In genomic region chr5:30245861-30246416, GRCm38 (mm10) we compare ENCODE assay signal across 24 mouse cellular contexts. TPM values are rescaled to one million over a fixed set of nuclear protein-coding genes. Genes with fewer than 3 reads are reported as not detected.
"Had no signal": no experiment of that assay in that cellular context is flagged by ENCODE, and none has a peak within 500 bp of the region (broad histone marks: within the 10 kb centered on the region; RNA-seq: fewer than 3 reads in every experiment).

No protein-coding gene starts in this region.

- H3K27ac ChIP-seq: intestine, embryonic 15.5 days; kidney, embryonic 15.5 days; limb, embryonic 15.5 days; liver, embryonic 13.5 days; stomach, postnatal 0 days had no signal

- ATAC-seq: intestine, embryonic 15.5 days had no signal

- H3K36me3 ChIP-seq: intestine, embryonic 15.5 days had no signal

- H3K4me2 ChIP-seq: intestine, embryonic 15.5 days; kidney, embryonic 15.5 days; limb, embryonic 12.5 days; limb, embryonic 15.5 days; liver, embryonic 13.5 days; midbrain, embryonic 11.5 days had no signal

- H3K4me3 ChIP-seq: intestine, embryonic 15.5 days; kidney, embryonic 15.5 days; limb, embryonic 12.5 days; limb, embryonic 15.5 days; liver, embryonic 13.5 days had no signal

- DNase-seq: kidney, adult 11 months; kidney, adult 8-10 months; kidney, postnatal 10 days; kidney, postnatal 4 days; left cerebral cortex, postnatal 4 days; liver, embryonic 13.5 days; midbrain, embryonic 14.5 days; thymus, adult 18-20 months; thymus, postnatal 36 days had no signal

- H3K9ac ChIP-seq: intestine, embryonic 15.5 days; kidney, embryonic 15.5 days; limb, embryonic 12.5 days; limb, embryonic 15.5 days; liver, embryonic 13.5 days had no signal

- H3K27me3 ChIP-seq: intestine, embryonic 15.5 days; kidney, embryonic 15.5 days; limb, embryonic 12.5 days; limb, embryonic 15.5 days; liver, embryonic 13.5 days had no signal

- H3K9me3 ChIP-seq: intestine, embryonic 15.5 days; kidney, embryonic 15.5 days; limb, embryonic 12.5 days; limb, embryonic 15.5 days; liver, embryonic 13.5 days had no signal

RNA-seq across cellular contexts. Expression of gene Drc1, which starts 35.2 kb away (rescaled TPM):
- polyA plus RNA-seq: urinary bladder, adult 2 months had no signal

RNA-seq across cellular contexts. Expression of gene Adgrf3, which starts 40.4 kb away (rescaled TPM):
- total RNA-seq: layer of hippocampus, adult 18-20 months; layer of hippocampus, postnatal 14 days; left cerebral cortex, adult 8-10 months; left cerebral cortex, postnatal 14 days; left cerebral cortex, postnatal 4 days; megakaryocyte-erythroid progenitor cell, adult 5-6 weeks; midbrain, postnatal 0 days had no signal
- polyA plus RNA-seq: limb, embryonic 12.5 days; liver, embryonic 13.5 days; midbrain, embryonic 11.5 days; midbrain, embryonic 14.5 days; midbrain, postnatal 0 days; neural tube, embryonic 11.5 days; neural tube, embryonic 14.5 days; urinary bladder, adult 2 months had no signal
